Mouse (Mus musculus) left cerebral cortex, postnatal 36 days (tissue): ENCODE measurements around the gene Rab20. TPM values are rescaled to one million over a fixed set of nuclear protein-coding genes. Genes with fewer than 3 reads are reported as not detected.

Source experiments
- DNase-seq, 2 experiments: peaks; one replicate each; pipeline ENCODE4 v3.0.0; 2021 to 2022; ENCODE audit warnings: low spot score in 2 of 2, mixed read lengths in 1 of 2
- intact Hi-C: fragments of 180-260 bp; cut with DNase I; formaldehyde crosslinking; loops from one replicate; pipeline ENCODE4 v1.15.1; 2025
- total RNA-seq, 2 experiments: library from RNA; stranded (reverse); gene quantifications; 2 replicates each; pipeline ENCODE4 v1.2.3; 2021

The Rab20 gene
- total RNA-seq, 2 experiments from 2014 or later = 0.30 TPM; not detected in 1

GRCm38 (mm10) chr8:11419232-11419631, 59.3 kb downstream of the Rab20 start:
- DNase-seq = peak; percentile 74 to 82
- intact Hi-C loops = no loop called here

- peak in 1 of 2 experiments; percentile 37 for DNase-seq
- intact Hi-C loops = no loop called here
These were observed 60.7 kb downstream of the Rab20 start for GRCm38 (mm10) chr8:11417762-11418161.

- intact Hi-C loops = no loop called here
- DNase-seq = no peak
These were observed 63.4 kb downstream of the Rab20 start for GRCm38 (mm10) chr8:11415089-11415488.

GRCm38 (mm10) chr8:11414304-11414703, 64.2 kb downstream of the Rab20 start:
- DNase-seq = peak; percentile 76 to 83
- intact Hi-C loops = no loop called here

GRCm38 (mm10) chr8:11412450-11412849, 66.1 kb downstream of the Rab20 start:
- intact Hi-C loops = no loop called here
- DNase-seq = no peak

GRCm38 (mm10) chr8:11411504-11412124, 66.9 kb downstream of the Rab20 start:
- peak in 1 of 2 experiments; percentile 10 for DNase-seq
- intact Hi-C loops = no loop called here

- DNase-seq = no peak
- intact Hi-C loops = no loop called here
These were observed 72.6 kb downstream of the Rab20 start for GRCm38 (mm10) chr8:11405722-11406481.

- intact Hi-C loops = no loop called here
- DNase-seq = no peak
These were observed 73.9 kb downstream of the Rab20 start for GRCm38 (mm10) chr8:11404614-11405013.

- DNase-seq = no peak
- intact Hi-C loops = no loop called here
These were observed 74.7 kb downstream of the Rab20 start for GRCm38 (mm10) chr8:11403813-11404212.

Other genes starting within 250 kb of the Rab20 start
- 10 to 100 TPM; 38.9 to 64.6 TPM for gene Col4a2, start 165.9 kb downstream of the Rab20 start, total RNA-seq
- 10 to 100 TPM; 33.9 to 68.7 TPM for gene Col4a1, start 165.9 kb downstream of the Rab20 start, total RNA-seq
- 10 to 100 TPM; 48.7 to 53.4 TPM for gene Naxd, start 18.8 kb upstream of the Rab20 start, total RNA-seq
- gene Cars2, start 72.1 kb upstream of the Rab20 start, total RNA-seq = 10 to 100 TPM; 19.5 to 25.1 TPM
- gene Ing1, start 76.9 kb upstream of the Rab20 start, total RNA-seq = 10 to 100 TPM; 55.0 to 55.4 TPM
- gene Ankrd10, start 157.0 kb upstream of the Rab20 start, total RNA-seq = 10 to 100 TPM; 36.6 to 59.2 TPM
- gene 1700016D06Rik, start 222.4 kb upstream of the Rab20 start, total RNA-seq = not detected
- 100 to 1,000 TPM; 112 to 145 TPM for gene Arhgef7, start 249.0 kb upstream of the Rab20 start, total RNA-seq